Mouse (Mus musculus) adrenal gland, adult 8-10 months (tissue): ENCODE measurements around the gene Armc9. TPM values are rescaled to one million over a fixed set of nuclear protein-coding genes. Genes with fewer than 3 reads are reported as not detected.

ENCODE experiments used
- DNase-seq: peaks from one replicate; pipeline ENCODE4 v3.0.0; 2022
- total RNA-seq, 4 experiments: library from RNA; stranded (reverse); gene quantifications; 2 replicates each; pipeline ENCODE4 v1.2.4; 2022

The Armc9 gene
- total RNA-seq, 4 experiments from 2014 or later = 10.2 to 26.0 (median 13.8) TPM

- no peak for DNase-seq
Measured at GRCm38 (mm10) chr1:86313096-86313771, 158.7 kb downstream of the Armc9 start.

DNA sequence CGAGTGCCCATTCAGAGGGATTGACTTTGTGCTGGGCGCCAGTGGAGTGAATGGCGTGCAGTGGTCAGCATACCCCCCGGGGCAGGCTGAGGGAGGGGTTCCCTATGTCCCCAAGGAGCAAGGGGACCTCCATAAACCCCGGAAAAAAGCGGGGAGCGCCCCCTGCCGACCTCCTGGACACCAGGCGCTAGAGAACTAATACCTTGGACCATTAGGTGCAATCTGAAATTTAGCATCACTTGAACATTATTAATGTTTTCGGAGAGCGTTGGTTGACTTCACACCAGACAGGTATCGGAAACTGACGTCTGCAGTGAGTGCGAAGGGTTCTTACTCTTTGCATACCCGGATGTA is 159.2 kb downstream of the Armc9 start:
- no peak for DNase-seq

- DNase-seq = no peak
Measured at GRCm38 (mm10) chr1:86320822-86321413, 166.3 kb downstream of the Armc9 start.

Other genes starting within 250 kb of the Armc9 start
- 1 to 10 TPM in 1 of 4 experiments, under 1 TPM in 1, not detected in 2; 0.30 to 1.3 TPM for gene 4933407L21Rik, start 226.3 kb upstream of the Armc9 start, total RNA-seq
- 1 to 10 TPM; 3.1 to 7.8 (median 5.1) TPM for gene Gpr55, start 193.8 kb upstream of the Armc9 start, total RNA-seq
- gene Spata3, start 138.0 kb upstream of the Armc9 start, total RNA-seq = not detected
- gene 2810459M11Rik, start 108.9 kb upstream of the Armc9 start, total RNA-seq = 1 to 10 TPM in 1 of 4 experiments, under 1 TPM in 3; 0.18 to 1.0 (median 0.29) TPM
- gene Psmd1, start 90.4 kb upstream of the Armc9 start, total RNA-seq = 100 to 1,000 TPM; 114 to 128 (median 117) TPM
- under 1 TPM in 3 of 4 experiments, not detected in 1; 0.17 to 0.56 (median 0.37) TPM for gene Htr2b, start 42.8 kb upstream of the Armc9 start, total RNA-seq
- 1 to 10 TPM in 3 of 4 experiments, not detected in 1; 1.9 to 4.2 (median 2.3) TPM for gene Gm21972, start 21.1 kb upstream of the Armc9 start, total RNA-seq
- under 1 TPM; 0.20 to 0.68 (median 0.46) TPM for gene B3gnt7, start 148.1 kb downstream of the Armc9 start, total RNA-seq
- gene Ncl, start 204.6 kb downstream of the Armc9 start, total RNA-seq = 100 to 1,000 TPM; 181 to 250 (median 204) TPM